Mouse (Mus musculus) layer of hippocampus, adult 18-20 months (tissue): ENCODE results near the gene Ranbp17. TPM values are rescaled to one million over a fixed set of nuclear protein-coding genes. Genes with fewer than 3 reads are reported as not detected.
"Not testable (repeated sequence)": the region's sequence is repeated elsewhere in the genome, so short reads cannot be mapped to it uniquely, and the experiment has no call there.

Source experiments
- DNase-seq, 2 experiments: peaks; one replicate each; pipeline ENCODE4 v3.0.0; 2022; ENCODE audit warnings: low spot score in 2 of 2
- long read RNA-seq: library from polyadenylated mRNA; stranded (forward); transcript quantifications from one replicate; pipeline ENCODE4 v2.0.0, GENCODE M21; 2021
- total RNA-seq, 2 experiments: library from RNA; stranded (reverse); gene quantifications; 2 replicates each; pipeline ENCODE4 v1.2.3; 2021

Gene Ranbp17
- total RNA-seq, result 1 to 10 TPM; 8.9 to 9.6 TPM
- long read RNA-seq, partial matches to known transcripts, result 1 of 5 reads
- long read RNA-seq, other reads (novel, unspliced or antisense), result 4 of 5 reads

GRCm38 (mm10) chr11:33513376-33513991 lies at the start of gene Ranbp17:
Ranbp17 (minus strand) TSS chr11:33513746.
- DNase-seq, result peak; percentile 4 to 29

- peak; percentile 35 to 57 for DNase-seq
Measured at GRCm38 (mm10) chr11:33554123-33554522, 40.6 kb upstream of the Ranbp17 start.

GRCm38 (mm10) chr11:33550861-33551560 lies 37.5 kb upstream of the Ranbp17 start:
- DNase-seq, result no peak

- no peak for DNase-seq
Measured at GRCm38 (mm10) chr11:33547386-33547785, 33.8 kb upstream of the Ranbp17 start.

- no peak for DNase-seq
Measured at GRCm38 (mm10) chr11:33544945-33545344, 31.4 kb upstream of the Ranbp17 start.

- DNase-seq, result no peak
Measured at GRCm38 (mm10) chr11:33544121-33544520, 30.6 kb upstream of the Ranbp17 start.

GRCm38 (mm10) chr11:33537390-33538125 lies 24.0 kb upstream of the Ranbp17 start:
- no peak for DNase-seq

GRCm38 (mm10) chr11:33536636-33537035 lies 23.1 kb upstream of the Ranbp17 start:
- DNase-seq, result no peak

GRCm38 (mm10) chr11:33534541-33534940 lies 21.0 kb upstream of the Ranbp17 start:
- DNase-seq, result no peak

GRCm38 (mm10) chr11:33533577-33533976 lies 20.0 kb upstream of the Ranbp17 start:
- DNase-seq, result no peak

- DNase-seq, result no peak
Measured at GRCm38 (mm10) chr11:33529576-33529975, 16.0 kb upstream of the Ranbp17 start.

- peak; percentile 30 to 49 for DNase-seq
Measured at GRCm38 (mm10) chr11:33512854-33513375, 631 bp downstream of the Ranbp17 start.

- DNase-seq, result no peak
Measured at GRCm38 (mm10) chr11:33509401-33509800, 4.1 kb downstream of the Ranbp17 start.

GRCm38 (mm10) chr11:33485746-33486145 lies 27.8 kb downstream of the Ranbp17 start:
- no peak for DNase-seq

GRCm38 (mm10) chr11:33480410-33480809 lies 33.1 kb downstream of the Ranbp17 start:
- no peak for DNase-seq

- peak in 1 of 2 experiments; percentile 42 for DNase-seq
Measured at GRCm38 (mm10) chr11:33479209-33479608, 34.3 kb downstream of the Ranbp17 start.

- no peak for DNase-seq
Measured at GRCm38 (mm10) chr11:33476634-33477033, 36.9 kb downstream of the Ranbp17 start.

- no peak for DNase-seq
Measured at GRCm38 (mm10) chr11:33461172-33461571, 52.4 kb downstream of the Ranbp17 start.

GRCm38 (mm10) chr11:33454069-33454468 lies 59.5 kb downstream of the Ranbp17 start:
- DNase-seq, result no peak

GRCm38 (mm10) chr11:33433813-33434212 lies 79.7 kb downstream of the Ranbp17 start:
- DNase-seq, result peak; percentile 5 to 9

- DNase-seq, result not testable (repeated sequence)
Measured at GRCm38 (mm10) chr11:33428238-33428637, 85.3 kb downstream of the Ranbp17 start.

GRCm38 (mm10) chr11:33427789-33428188 lies 85.8 kb downstream of the Ranbp17 start:
- not testable (repeated sequence) for DNase-seq
